Mouse (Mus musculus) liver, postnatal 0 days (tissue): Measurements from ENCODE around the gene Rsph3a.

Experiments
- CTCF ChIP-seq: sonication (generic); IDR thresholded peaks from 2 replicates; pipeline ENCODE4 v1.5.1; 2016; ENCODE audit warnings: antibody characterized with exemption, low read depth
- EP300 ChIP-seq: IDR thresholded peaks from 2 replicates; pipeline ENCODE4 v1.6.1; 2016; ENCODE audit warnings: antibody characterized with exemption, low read depth, mild to moderate bottlenecking

DNA sequence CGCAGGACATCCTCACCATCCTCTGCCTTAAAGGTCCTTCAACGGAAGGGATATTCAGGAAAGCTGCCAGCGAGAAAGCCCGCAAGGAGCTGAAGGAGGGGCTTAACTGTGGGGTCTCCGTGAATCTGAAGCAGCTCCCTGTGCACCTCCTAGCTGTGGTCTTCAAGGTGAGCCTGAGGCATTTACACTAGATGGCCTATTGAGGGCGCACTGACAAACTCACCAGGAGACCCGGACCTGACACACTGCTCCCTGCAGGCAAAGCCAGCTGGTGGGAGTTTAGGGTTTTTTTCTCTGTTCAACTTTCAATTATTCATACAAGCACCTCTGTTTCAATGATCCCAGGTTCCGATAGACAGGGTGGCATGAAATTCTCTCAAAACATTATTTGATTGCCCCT, 16.1 kb upstream of the Rsph3a start:
- TF ChIP-seq CTCF: peak; percentile 42
- no peak for TF ChIP-seq EP300
